Mouse (Mus musculus) lung, postnatal 0 days (tissue): ENCODE data around the gene Dpp6. TPM values are rescaled to one million over a fixed set of nuclear protein-coding genes. Genes with fewer than 3 reads are reported as not detected.

ENCODE experiments used
- ATAC-seq: fragments of 200-750 bp; cut with Nextera tagmentation; 2 replicates; pipeline ENCODE4 v1.8.0; 2017; ENCODE audit warnings: moderate library complexity
- DNase-seq: peaks from one replicate; pipeline ENCODE4 v3.0.0-alpha.2; 2016; ENCODE audit warnings: low spot score
- H3K27ac ChIP-seq: fragments of 300-500 bp; sonication (generic); 2 replicates; pipeline ENCODE4 v1.5.1; 2014; ENCODE audit warnings: antibody characterized with exemption, mild to moderate bottlenecking, low read length, mixed read lengths
- H3K27me3 ChIP-seq: fragments of 300-500 bp; sonication (generic); replicated peaks from 2 replicates; pipeline ENCODE4 v1.6.1; 2014; ENCODE audit warnings: low read length, mixed read lengths; ENCODE audit not compliant: insufficient read depth
- H3K36me3 ChIP-seq: fragments of 300-500 bp; sonication (generic); 2 replicates; pipeline ENCODE4 v1.6.1; 2014; ENCODE audit warnings: low read length, mixed read lengths; ENCODE audit not compliant: insufficient read depth
- H3K4me1 ChIP-seq: fragments of 300-500 bp; sonication (generic); 2 replicates; pipeline ENCODE4 v1.6.1; 2014; ENCODE audit warnings: antibody characterized with exemption, low read depth, low read length, mixed read lengths; ENCODE audit not compliant: insufficient read depth
- H3K4me2 ChIP-seq: fragments of 300-500 bp; sonication (generic); replicated peaks from 2 replicates; pipeline ENCODE4 v1.6.1; 2014; ENCODE audit warnings: low read depth, mild to moderate bottlenecking, low read length, moderate library complexity, mixed read lengths
- H3K4me3 ChIP-seq: fragments of 300-500 bp; sonication (generic); 2 replicates; pipeline ENCODE4 v1.5.1; 2014; ENCODE audit warnings: low read depth, low read length
- H3K9ac ChIP-seq: fragments of 300-500 bp; sonication (generic); replicated peaks from 2 replicates; pipeline ENCODE4 v1.6.1; 2014; ENCODE audit warnings: low read depth, mild to moderate bottlenecking
- H3K9me3 ChIP-seq: fragments of 300-500 bp; sonication (generic); 2 replicates; pipeline ENCODE4 v1.6.1; 2016; ENCODE audit warnings: low read length, mixed read lengths
- CTCF ChIP-seq: IDR thresholded peaks from 2 replicates; pipeline ENCODE4 v1.5.1; 2016; ENCODE audit warnings: antibody characterized with exemption, mild to moderate bottlenecking
- EP300 ChIP-seq: IDR thresholded peaks from 2 replicates; pipeline ENCODE4 v1.6.1; 2016; ENCODE audit warnings: antibody characterized with exemption, mild to moderate bottlenecking, control low read depth
- WGBS: fragments of 180-500 bp; shearing (Covaris S2); extraction: QIAGEN DNeasy Blood & Tissue Kit; methylation state at CpG from one replicate; pipeline ENCODE4 v1.1.7; 2014; 5-methylcytosine and 5-hydroxymethylcytosine counted together
- polyA plus RNA-seq: library from polyadenylated mRNA; unstranded; fragments of >200 nt; fragmentation: Nextera tagmentation; extraction: Ambion mirVana; gene quantifications from 2 replicates; pipeline ENCODE4 v1.2.1, GENCODE M21; 2015

Dpp6 gene
- polyA plus RNA-seq, 1 experiment from 2014 or later, result 0.05 TPM

GRCm38 (mm10) chr5:26979755-26980154, 162.8 kb downstream of the Dpp6 start:
- no peak overlapping the region for H3K9ac ChIP-seq
- no peak overlapping the region for H3K4me3 ChIP-seq
- no peak for TF ChIP-seq EP300
- no peak for TF ChIP-seq CTCF
- no peak overlapping the region for H3K27ac ChIP-seq
- 42% methylated on average over 3 of the region's 3 CpGs for WGBS
- H3K9me3 ChIP-seq, result no peaks in the 10 kb centered on the region
- H3K4me2 ChIP-seq, result no peak overlapping the region
- ATAC-seq, result no peak
- no peak for DNase-seq
- H3K4me1 ChIP-seq, result no peaks in the 10 kb centered on the region
- H3K27me3 ChIP-seq, result no peaks in the 10 kb centered on the region
- H3K36me3 ChIP-seq, result no peaks in the 10 kb centered on the region

DNA sequence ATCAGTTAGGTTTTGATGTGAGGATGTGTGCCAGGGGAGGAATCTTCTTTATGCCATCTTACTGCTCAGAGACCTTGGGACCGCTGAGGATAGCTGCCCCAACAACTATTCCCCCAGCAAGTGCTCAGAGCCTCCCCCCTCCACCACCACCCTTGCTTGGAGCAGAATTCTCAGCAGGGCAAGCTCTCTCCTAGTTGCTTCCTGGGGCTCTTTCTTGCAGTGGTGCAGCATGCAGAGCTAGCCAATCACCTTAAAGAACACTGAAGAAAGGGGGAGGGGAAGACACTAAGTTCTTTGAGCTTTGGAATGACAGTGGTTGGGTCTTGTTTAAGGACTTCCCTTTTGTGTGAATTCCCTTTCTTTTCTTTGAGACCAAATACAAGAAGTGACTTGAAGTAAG, 168.1 kb downstream of the Dpp6 start:
- Histone ChIP-seq H3K27me3 (no peaks in the 10 kb centered on the region), H3K36me3 (no peaks in the 10 kb centered on the region), H3K9ac (no peak overlapping the region), H3K4me2 (no peak overlapping the region), H3K4me3 (no peak overlapping the region), H3K9me3 (no peaks in the 10 kb centered on the region), H3K4me1 (no peaks in the 10 kb centered on the region), H3K27ac (no peak overlapping the region)
- ATAC-seq (no peak), DNase-seq (no peak)
- 8% methylated on average over 1 of the region's 1 CpGs for WGBS
- TF ChIP-seq EP300, result no peak
- TF ChIP-seq CTCF, result no peak

GRCm38 (mm10) chr5:26991587-26991986, 174.6 kb downstream of the Dpp6 start:
- Histone ChIP-seq H3K4me3 (no peak overlapping the region), H3K27ac (no peak overlapping the region), H3K36me3 (no peaks in the 10 kb centered on the region), H3K4me2 (no peak overlapping the region), H3K27me3 (no peaks in the 10 kb centered on the region), H3K9ac (no peak overlapping the region), H3K4me1 (no peaks in the 10 kb centered on the region), H3K9me3 (no peaks in the 10 kb centered on the region)
- no peak for ATAC-seq
- no peak for DNase-seq
- TF ChIP-seq CTCF (no peak), EP300 (no peak)
- WGBS, result 9% methylated on average over 2 of the region's 2 CpGs

DNA sequence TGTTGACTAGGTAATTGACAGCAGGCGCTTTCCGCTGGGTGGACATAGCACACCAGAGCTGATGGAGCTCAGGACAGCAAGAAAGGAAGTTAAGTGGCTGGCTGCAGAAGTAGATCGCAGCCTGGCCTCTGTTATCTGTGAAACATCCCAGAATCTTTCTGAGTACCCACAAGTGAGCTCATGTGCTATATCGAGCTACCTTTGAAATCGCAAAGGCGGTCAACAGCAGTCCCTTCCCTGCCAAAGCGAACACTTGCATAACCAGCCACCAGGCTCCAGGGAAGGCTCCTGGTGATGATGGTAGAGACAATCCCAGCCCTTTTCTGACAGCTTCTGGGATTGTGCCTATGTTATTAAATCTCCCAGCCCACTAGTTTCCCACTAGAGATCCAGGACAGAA, 186.5 kb downstream of the Dpp6 start:
- no peak overlapping the region for H3K4me2 ChIP-seq
- no peaks in the 10 kb centered on the region for H3K36me3 ChIP-seq
- no peaks in the 10 kb centered on the region for H3K9me3 ChIP-seq
- H3K27me3 ChIP-seq, result no peaks in the 10 kb centered on the region
- no peaks in the 10 kb centered on the region for H3K4me1 ChIP-seq
- no peak overlapping the region for H3K9ac ChIP-seq
- no peak overlapping the region for H3K4me3 ChIP-seq
- 91% methylated on average over 7 of the region's 7 CpGs for WGBS
- no peak for ATAC-seq
- no peak for DNase-seq
- TF ChIP-seq EP300 (no peak), CTCF (no peak)
- no peak overlapping the region for H3K27ac ChIP-seq

DNA sequence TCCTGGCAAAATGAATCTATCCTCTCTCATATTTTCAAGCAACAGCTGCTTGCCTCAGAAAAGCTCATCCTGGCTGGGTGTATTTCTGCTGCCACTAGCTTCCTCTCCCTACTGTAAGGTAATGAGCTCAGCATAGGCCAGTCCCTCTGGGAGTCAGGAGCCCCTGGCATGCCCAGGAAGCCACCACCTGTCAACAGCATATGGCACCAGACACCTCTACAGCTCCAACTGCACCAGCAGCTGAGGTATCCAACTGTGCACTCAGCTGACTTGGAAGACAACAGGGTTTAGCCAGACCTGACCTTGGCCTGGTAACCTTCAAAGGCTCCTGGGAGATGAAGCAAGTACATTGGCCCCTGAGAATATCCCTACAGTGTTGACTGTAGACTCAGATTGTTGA, 192.2 kb downstream of the Dpp6 start:
- Histone ChIP-seq H3K4me1 (no peaks in the 10 kb centered on the region), H3K9ac (no peak overlapping the region), H3K27me3 (no peaks in the 10 kb centered on the region), H3K4me3 (no peak overlapping the region), H3K9me3 (no peaks in the 10 kb centered on the region), H3K27ac (no peak overlapping the region), H3K4me2 (no peak overlapping the region), H3K36me3 (no peaks in the 10 kb centered on the region)
- no peak for DNase-seq
- no peak for TF ChIP-seq EP300
- TF ChIP-seq CTCF, result no peak
- ATAC-seq, result no peak

DNA sequence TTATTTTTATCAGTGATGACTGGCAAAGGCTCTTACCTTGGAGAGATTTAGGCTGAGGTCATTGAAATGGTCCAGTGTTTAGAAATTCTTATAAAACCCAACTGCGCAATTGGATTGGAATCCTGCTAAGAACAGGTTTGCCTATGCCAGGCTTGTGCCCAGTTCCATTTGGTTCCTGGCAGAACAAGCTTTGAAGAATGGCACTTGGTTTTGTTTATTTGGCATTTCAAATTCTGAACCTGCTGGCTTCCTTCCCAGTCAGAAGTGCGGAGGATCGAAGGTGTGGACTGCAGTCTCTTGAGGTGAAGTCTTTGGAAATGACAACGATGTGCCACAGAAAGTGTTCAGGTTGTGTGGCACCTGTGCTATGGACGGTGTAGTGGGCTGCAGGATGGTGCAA, 193.6 kb downstream of the Dpp6 start:
- no peaks in the 10 kb centered on the region for H3K36me3 ChIP-seq
- DNase-seq (no peak), ATAC-seq (no peak)
- no peak overlapping the region for H3K4me3 ChIP-seq
- no peak overlapping the region for H3K27ac ChIP-seq
- H3K9ac ChIP-seq, result no peak overlapping the region
- no peaks in the 10 kb centered on the region for H3K4me1 ChIP-seq
- TF ChIP-seq CTCF (no peak), EP300 (no peak)
- H3K9me3 ChIP-seq, result no peaks in the 10 kb centered on the region
- no peak overlapping the region for H3K4me2 ChIP-seq
- H3K27me3 ChIP-seq, result no peaks in the 10 kb centered on the region
- WGBS, result 72% methylated on average over 5 of the region's 5 CpGs

- no peaks in the 10 kb centered on the region for H3K36me3 ChIP-seq
- no peak overlapping the region for H3K4me2 ChIP-seq
- no peak for DNase-seq
- no peaks in the 10 kb centered on the region for H3K4me1 ChIP-seq
- H3K27ac ChIP-seq, result no peak overlapping the region
- WGBS, result 41% methylated on average over 3 of the region's 3 CpGs
- no peak for ATAC-seq
- H3K27me3 ChIP-seq, result no peaks in the 10 kb centered on the region
- TF ChIP-seq CTCF, result no peak
- no peak for TF ChIP-seq EP300
- no peaks in the 10 kb centered on the region for H3K9me3 ChIP-seq
- no peak overlapping the region for H3K4me3 ChIP-seq
- no peak overlapping the region for H3K9ac ChIP-seq
Observed at GRCm38 (mm10) chr5:27018314-27018956, 201.4 kb downstream of the Dpp6 start.
